Mouse (Mus musculus) spleen, postnatal 4 days (tissue): Measurements from ENCODE around the gene Kcnh6.
"Not testable (repeated sequence)": the region's sequence is repeated elsewhere in the genome, so short reads cannot be mapped to it uniquely, and the experiment has no call there.

Experiments
- DNase-seq, 2 experiments: peaks; one replicate each; pipeline ENCODE4 v3.0.0; 2022; ENCODE audit warnings: low spot score in 2 of 2

Kcnh6 gene

DNA sequence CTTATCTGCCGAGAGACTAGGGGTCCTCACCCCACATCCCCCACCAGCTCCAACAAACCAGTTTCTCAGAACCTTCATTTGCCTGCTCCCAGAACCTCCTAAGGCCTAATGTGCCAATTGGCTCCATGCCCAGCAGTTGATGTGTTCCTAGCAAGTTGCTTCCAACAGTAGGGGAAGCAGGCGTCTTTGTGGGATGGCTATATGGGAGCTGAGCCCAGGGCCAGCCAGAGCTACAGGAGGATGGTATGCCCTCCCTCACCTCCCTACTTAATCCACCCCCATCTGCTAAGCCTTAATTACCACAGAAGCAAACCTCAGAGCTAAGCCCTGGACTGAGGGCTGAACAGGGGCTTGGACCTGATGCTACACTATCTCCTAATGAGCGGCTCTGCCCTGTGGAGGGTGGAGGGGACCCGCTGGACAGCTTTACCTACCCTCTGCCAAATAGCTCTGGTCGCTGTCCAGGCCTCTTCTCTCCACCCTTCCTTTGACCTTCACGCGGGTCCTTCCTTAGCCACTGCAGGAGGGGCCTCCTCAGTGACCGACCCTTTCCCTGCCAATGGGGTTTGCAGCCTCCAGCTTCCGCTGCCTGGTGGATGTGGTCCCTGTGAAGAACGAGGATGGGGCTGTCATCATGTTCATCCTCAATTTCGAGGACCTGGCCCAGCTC lies 5.8 kb downstream of the Kcnh6 start:
- no peak for DNase-seq

DNA sequence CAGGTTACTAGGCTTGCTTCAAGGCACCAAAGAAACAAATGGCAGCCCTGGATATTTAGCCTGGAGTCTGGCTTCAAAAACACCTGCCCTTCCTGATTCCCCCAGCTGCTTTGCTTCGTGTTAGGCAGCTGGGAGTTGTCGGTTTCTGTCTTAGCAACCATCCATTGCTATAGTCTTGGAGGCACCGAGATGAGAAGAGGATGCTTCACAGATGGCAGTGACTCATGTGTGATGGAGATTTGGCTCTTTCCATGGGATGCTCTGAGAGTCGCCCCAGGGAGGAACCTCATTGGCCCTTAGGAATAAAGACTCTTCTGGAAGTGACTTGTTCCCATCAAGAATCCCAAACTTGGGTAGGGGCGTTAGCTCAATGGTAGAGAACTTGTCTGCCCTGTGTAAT lies 8.5 kb downstream of the Kcnh6 start:
- no peak for DNase-seq

DNA sequence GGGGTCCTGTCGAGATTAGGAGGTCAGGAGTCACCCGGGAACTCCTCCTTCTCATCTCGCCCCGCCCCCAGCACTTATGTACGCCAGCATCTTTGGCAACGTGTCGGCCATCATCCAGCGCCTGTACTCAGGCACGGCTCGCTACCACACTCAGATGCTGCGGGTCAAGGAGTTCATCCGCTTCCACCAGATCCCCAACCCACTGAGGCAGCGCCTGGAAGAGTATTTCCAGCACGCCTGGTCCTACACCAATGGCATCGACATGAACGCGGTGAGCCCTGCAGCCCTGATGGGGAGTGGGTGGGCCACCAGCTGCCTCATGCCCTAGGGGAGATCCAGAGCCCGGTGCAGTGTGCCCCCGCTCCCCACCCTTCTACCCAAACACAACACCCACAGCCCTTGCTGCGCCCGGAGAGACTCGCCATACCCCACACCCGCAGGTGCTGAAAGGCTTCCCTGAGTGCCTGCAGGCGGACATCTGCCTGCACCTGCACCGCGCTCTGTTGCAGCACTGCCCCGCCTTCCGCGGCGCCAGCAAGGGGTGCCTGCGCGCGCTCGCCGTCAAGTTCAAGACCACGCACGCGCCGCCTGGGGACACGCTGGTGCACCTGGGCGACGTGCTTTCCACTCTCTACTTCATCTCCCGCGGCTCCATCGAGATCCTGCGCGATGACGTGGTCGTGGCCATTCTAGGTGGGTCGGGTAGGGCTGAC lies 12.3 kb downstream of the Kcnh6 start:
- no peak for DNase-seq

DNA sequence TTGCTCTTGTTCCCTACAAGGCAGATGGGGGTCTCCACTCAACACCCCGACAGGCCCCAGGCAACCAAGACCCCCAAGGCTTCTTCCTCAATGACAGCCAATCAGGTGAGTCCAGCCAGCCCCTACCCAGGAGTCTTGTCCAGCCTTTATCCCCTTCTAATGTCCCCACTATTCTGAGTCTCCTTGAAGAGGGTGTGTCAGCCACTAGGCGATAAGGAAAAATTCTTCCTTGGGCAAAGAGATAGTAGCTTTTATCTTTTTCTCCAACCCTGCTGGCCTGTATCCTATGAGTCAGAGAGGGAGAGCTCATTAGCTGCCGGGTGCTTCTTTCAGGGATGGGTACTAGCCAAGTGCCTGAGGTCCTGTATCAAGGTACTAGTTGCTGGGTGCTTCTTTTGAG lies 17.9 kb downstream of the Kcnh6 start:
- DNase-seq: peak in 1 of 2 experiments; percentile 55

DNA sequence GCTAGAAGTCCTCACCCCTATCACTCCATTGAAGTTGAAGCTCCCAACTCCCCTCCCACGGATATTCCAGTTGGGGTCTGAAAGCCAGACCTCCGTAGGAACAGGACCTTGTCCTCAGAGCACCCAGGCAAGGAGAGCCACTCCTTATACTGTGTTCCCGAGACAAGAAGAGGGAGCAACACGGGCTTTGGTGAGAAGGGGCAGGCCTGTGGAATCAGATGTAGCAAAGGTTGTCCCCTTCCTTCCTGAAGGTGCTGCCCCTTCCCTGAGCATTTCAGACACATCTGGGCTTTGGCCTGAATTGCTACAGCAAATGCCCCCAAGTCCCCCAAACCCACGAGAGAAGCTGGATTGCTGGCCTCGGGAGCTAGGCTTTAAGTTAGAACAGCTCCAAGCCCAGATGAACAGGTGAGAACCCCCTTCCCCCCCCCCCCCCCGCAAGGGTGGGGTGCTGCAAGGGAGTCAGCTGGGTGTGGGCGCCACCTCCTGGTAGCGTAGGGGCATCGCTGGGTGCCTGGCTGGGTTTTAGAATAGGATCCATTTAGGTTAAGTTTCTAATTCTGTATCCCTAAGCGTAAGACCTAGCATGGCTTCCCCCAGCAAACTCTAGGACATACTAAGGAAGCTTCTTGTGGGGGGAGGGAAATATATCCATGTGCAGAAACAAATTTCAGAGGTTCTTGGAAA lies 18.7 kb downstream of the Kcnh6 start:
- DNase-seq: peak; percentile 71 to 86

DNA sequence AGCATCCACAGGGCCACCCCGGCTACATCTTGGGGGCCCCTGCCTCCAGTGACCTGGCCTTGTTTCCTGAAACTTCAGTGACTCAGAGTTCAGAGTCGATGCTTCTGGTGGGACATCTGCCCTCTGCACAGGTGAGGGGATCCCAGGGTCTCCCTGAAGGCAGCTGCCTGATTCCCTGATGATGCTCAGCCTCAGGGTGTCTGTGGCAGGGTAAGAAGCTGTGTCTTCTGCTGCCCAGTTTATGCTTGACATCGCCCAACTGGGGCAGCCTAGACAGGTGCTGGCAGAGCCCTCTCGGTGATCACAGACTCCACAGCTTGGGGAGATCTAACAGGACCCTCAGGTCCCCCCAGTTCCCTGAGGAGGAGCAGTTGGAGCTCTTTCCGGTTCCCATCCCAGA lies 19.7 kb downstream of the Kcnh6 start:
- DNase-seq: peak in 1 of 2 experiments; percentile 63

DNA sequence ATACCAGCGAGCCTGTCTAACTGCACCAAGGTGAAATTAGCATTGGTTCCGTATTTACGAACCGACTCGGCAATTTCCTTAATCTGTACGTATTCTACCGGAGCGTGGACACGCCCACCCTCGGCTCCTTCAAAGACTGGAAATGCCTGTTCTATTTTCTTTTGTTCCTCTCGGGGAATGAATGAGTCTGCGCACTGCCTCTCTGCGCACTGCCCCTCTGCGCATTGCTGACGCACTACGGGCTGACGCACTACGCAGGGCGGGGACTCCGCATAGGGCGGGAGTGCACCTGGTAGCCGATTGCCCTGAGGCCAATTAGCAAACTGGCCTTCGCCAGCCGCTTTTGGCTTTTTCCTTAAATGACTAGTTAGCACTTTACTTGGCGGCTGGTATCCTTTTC lies 24.1 kb downstream of the Kcnh6 start:
- DNase-seq: not testable (repeated sequence)

DNA sequence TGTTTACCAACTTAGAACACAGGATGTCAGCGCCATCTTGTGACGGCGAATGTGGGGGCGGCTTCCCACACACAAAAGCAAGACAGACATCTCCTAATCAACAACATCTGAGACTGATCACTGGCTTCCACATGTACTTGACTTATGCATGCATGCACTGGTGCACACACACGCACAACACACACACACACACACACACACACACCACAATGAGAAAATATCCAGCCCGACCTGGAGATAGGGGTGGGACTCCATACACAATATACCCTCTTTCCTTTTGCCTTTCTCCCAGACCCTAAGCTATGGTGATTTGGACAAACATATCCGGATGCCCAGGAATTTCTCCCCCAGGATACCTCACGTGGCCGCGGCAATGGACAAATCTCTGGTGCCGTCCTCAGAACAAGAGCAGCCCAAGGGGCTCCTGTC lies 25.6 kb downstream of the Kcnh6 start:
- peak; percentile 32 to 68 for DNase-seq

DNA sequence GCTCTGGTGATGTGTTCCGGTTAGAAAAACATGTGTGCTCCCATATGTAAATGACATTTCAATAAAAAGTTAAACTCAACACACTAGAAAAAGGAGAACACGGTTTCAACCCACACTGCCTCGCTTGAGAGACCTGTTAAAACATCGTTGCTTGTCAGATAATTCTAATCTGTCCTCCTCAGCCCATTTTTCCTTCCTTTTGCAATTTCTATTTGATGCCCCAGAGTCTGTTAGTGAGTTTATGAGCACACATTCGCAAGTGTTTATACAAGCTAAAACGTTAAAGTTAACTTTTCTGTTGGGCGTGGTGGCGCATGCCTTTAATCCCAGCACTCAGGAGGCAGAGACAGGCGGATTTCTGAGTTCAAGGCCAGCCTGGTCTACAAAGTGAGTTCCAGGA lies 27.1 kb downstream of the Kcnh6 start:
- DNase-seq: no peak

DNA sequence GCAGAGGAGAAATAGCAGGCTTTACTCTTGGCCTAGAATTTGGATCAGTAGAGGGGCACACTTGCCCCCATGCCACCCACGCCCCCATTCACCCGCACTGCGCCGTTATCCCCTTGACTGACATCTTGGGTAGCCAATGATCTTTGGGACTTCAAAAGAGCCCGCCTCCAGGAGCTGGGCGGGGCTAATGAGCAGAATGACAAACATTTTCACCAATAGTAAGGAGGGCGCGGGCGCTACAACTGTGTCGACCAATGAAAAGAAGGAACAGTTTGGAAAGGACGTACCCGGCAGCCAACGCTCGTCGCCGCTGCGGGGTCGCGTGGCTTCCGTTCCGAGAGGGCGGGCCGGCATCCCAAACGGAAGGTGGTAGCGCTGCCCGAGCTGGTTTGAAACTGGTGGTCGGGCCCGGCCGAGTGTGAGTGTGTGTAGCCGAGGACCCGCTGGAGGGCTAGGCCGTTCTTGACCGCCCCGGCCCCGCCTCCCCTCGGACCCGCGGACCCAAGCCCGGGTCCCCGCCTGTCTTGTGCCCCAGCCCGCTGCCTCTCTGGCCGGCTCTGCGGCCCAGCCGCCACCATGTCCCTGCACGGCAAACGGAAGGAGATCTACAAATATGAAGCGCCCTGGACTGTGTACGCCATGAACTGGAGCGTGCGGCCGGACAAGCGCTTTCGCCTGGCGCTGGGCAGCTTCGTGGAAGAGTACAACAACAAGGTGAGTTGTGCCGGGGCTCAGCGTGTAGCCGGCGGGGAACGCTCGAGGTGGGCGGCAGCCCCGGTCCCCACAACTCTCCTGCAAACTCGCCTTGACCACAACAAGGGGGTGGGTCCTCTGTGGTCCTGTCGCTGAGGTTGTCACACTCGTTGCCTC lies 28.9 kb downstream of the Kcnh6 start, which contains the start of gene Dcaf7:
Gene Dcaf7 (plus strand): TSS at position 325 of the 870 bp plus-strand sequence.
- DNase-seq: peak; percentile 96 to 99

DNA sequence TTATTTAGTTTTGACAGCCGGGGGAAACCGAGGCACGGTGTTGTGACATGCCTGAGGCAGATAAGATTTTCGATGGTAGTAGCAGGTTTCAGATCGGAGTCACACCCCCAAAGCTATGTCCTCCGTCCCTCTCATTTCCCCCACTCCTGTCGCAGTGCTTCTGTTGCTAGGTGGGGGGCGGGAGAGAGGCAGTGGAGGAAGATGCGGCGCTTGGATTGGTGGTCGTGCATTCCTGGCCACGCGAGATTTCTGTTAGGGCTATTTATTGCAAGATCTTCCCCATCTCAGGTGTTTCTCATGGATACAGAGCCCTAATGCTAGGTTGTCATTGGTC lies 29.5 kb downstream of the Kcnh6 start:
- no peak for DNase-seq

DNA sequence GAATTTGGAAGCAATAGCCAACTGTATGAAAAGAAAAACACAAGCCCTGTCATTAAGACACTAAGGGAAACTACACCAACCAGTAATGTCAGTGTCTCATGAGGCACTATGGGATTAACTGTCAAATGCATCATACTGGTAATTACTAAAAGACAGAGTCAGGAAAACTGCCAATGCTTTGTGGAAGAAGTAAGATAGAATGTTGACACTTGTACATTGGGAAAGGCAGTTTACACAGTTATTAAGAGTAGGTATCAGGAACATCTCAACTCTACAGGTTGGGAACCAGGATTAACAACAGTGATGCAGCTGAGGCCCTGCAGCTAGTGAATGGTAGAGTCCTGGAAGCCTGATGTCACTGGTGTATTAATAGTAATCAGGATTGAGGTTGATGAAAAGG lies 36.4 kb downstream of the Kcnh6 start:
- no peak for DNase-seq

DNA sequence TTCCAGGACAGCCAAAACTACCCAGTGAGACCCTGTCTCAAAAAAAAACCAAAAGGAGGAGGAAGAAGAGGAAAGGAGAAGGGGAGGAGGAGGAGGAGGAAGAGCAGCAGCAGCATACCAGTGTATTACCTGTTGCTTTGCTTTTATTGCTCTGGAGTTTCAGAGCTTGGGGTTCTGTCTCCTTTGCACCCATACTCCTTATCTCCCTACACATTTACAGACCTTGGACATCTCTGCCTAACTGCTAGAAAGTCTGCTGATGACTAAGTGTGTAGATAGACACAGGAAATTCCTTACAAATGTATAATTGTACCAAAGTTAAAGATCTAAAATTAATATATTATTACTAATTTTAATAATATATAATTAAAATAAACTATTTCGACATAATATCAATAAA lies 37.3 kb downstream of the Kcnh6 start:
- no peak for DNase-seq

DNA sequence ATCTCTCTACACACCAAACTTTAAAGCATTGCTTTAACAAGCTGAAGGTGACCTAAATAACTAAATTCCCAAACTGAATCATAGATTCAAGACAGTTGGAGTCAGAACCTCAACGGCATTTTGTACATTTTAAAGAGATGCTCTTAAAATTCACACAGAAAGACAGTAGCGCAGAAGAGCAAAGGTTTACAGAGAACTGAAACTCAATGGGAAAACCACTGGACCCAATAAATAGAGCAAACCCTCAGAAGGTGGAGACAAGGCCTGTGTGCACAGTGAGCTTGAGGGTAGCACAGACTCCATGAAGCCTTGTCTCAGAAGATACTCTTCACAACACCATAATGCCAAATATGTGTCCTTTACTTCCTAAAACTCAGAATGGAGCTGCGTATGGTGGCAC lies 37.9 kb downstream of the Kcnh6 start:
- DNase-seq: no peak

DNA sequence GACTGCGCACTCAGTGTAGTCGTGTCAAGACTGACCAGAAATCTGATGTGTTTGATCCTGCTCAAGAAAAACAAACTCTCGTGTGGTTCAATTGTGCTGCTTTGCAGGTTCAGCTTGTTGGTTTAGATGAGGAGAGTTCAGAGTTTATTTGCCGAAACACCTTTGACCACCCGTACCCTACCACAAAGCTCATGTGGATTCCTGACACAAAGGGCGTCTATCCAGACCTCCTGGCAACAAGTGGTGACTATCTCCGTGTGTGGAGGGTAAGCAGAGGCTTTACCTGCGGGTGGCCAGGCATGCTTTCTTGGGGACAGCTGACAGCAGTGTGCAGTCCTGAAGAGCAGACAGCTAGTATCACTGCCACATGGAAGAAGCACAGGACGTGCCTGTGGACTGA lies 38.7 kb downstream of the Kcnh6 start:
- DNase-seq: no peak

DNA sequence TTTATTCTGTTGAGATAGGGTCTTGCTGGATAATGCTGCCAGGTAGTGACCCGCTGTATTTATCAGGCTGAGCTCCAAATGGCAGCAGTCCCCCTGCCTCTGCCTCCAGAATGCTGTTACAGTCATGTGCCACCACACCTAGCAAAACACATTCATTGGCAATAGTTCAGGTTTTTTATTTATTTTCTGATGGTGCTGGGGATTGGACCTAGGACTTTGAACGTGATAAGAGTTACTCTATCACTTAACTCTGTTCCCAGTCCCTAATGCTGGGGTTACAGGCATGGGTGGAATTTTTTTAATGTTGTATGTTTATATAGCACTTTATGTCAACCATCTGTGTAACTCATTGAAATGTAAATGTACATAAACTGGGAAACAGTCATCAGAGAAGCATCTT lies 46.0 kb downstream of the Kcnh6 start:
- DNase-seq: no peak

DNA sequence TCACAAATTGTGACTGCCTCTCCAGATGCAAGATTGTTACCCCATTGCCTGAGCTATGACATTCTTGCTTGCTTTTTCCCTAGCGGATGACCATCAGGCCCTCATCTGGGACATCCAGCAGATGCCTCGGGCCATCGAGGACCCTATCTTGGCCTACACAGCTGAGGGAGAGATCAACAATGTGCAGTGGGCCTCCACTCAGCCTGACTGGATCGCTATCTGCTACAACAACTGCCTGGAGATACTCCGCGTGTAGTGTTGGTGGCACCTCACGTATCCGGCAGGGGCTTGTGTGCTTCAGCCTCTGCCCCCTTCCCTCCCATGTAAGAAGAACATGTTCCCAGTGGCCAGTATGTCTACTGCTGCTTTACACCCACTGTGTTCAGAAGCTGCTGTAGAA lies 46.7 kb downstream of the Kcnh6 start:
- no peak for DNase-seq

DNA sequence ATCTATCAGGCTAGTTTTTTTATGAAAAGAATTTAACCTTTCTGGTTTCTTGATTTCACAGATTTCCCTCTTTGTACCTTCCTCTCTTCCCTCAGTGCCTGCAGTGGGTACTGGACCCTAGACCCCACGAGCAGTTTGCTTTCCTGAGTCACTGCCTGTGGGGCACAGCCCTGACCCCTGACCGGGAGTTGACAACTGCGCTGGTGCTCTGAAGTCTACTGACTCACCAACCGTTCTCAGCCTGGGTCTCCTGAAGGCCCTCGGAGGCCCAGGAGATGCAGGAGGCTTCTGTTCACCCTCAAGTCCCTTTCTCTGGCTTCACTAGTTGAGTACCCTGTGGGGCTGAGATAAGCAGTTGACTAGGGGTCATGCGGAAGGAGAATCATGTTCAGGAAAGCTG lies 47.4 kb downstream of the Kcnh6 start:
- DNase-seq: no peak

DNA sequence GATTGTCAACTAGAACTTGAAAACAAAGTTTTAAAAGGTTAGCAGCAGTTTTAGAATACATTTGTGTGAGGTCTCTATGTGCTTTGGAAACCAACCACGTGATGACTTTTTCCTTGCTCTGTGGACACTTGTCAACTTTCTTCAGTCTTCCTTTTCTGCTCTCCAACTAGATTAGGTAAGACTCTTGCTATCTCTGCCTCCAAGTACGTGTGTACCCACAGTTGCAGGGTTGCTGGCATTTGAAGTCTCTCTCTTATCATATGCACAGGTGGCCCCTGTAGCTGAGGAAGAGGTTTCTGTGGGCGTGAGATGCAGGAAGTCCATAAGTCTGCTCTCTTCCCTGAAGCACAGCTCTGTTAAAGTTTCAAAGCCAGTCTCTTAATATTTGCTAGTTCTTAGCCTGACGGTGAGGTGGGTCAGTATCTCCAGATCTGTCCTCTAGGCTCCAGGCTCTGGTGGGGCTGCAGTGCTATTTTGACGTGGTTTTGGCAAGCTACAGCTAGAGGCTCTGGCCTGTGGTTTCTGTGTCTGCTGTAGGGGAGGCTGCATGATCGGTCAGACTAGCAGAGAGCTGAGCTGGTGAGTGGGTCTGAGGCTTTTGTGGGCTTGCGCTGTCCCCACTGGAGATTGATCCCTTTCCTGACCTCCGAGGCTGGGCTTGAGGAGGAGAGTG lies 49.0 kb downstream of the Kcnh6 start:
- no peak for DNase-seq

DNA sequence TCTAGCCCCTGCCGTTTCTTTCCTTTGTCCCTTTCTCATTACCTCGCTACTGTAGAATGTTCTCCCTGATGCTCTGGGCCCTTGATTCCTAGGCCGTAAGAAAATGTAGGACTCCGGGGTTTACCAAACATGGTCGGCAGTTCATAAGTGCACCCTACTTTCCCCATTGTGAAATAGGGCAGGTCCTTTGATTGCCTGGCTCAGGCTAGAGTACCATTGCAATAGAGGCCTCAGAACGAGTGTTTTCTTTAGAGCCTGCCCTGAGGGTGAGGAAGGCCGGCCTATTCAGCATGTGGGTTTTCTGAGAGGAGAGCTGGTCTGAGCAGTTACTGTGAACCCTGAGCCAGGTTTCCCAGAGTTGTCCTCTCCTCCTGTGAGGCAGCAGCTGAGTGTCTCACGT lies 50.1 kb downstream of the Kcnh6 start:
- DNase-seq: no peak

DNA sequence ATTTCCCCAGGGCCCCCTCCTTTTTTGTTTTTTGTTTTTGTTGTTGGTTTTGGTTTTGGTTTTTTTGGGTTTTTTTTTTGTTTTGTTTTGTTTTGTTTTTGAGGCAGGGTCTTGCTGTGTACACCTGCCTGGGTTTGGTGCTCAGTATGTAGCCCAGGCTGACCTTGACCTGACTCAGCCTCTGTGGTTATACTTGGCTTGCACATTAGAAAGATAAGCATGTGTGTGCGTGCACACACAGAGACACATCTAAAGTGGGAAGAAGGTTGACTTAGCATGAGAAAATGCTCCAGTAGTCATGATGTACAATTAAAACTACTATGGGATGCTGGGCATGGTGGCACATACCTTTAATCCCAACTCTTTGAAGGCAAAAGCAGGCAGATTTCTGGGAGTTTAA lies 52.6 kb downstream of the Kcnh6 start:
- no peak for DNase-seq

DNA sequence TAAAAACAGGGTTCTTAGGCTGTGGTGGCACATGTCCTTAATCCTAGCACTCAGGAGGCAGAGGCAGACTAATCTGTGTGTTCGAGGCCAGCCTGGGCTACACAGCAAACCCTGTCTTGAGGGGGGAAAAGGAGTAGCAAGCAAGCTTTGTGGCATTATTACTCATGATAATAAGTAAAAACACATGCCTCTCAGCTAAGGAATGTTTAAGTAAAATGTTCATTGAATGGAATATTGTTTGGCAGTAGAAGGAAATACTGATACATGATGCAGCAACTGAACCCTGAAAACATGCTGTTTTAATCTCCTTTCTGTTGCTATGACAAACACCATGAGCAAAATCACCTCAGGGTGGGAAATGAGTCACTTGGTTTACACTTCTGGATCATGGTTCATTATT lies 53.4 kb downstream of the Kcnh6 start:
- DNase-seq: no peak
